Mouse (Mus musculus) right cerebral cortex, adult 2 months (tissue): ENCODE measurements at regions not wholly inside any gene's neighbourhood (a gene's known extent, or its start where the extent isn't known, plus 50 kb on each side); places are given as distances from the start of the nearest gene placed in this dataset.

ENCODE experiments used
- DNase-seq, 2 experiments: peaks; one replicate each; pipeline ENCODE4 v3.0.0; 2021 to 2022; ENCODE audit warnings: low spot score in 2 of 2

- no peak for DNase-seq
Observed at GRCm38 (mm10) chr10:111741301-111741945, 231.0 kb upstream of the Krr1 start.

GRCm38 (mm10) chr10:111743291-111743690 lies 229.2 kb upstream of the Krr1 start:
- no peak for DNase-seq

GRCm38 (mm10) chr10:111745116-111745515 lies 227.3 kb upstream of the Krr1 start:
- no peak for DNase-seq

GRCm38 (mm10) chr10:111746067-111746878 lies 226.2 kb upstream of the Krr1 start:
- no peak for DNase-seq

GRCm38 (mm10) chr10:111746879-111747477 lies 225.5 kb upstream of the Krr1 start:
- no peak for DNase-seq

GRCm38 (mm10) chr10:111748482-111748881 lies 224.0 kb upstream of the Krr1 start:
- DNase-seq: no peak

- DNase-seq: no peak
Observed at GRCm38 (mm10) chr10:111753646-111754045, 218.8 kb upstream of the Krr1 start.

GRCm38 (mm10) chr10:111755964-111756363 lies 216.5 kb upstream of the Krr1 start:
- DNase-seq: no peak

- DNase-seq: no peak
Observed at GRCm38 (mm10) chr10:111756528-111756927, 215.9 kb upstream of the Krr1 start.

- DNase-seq: no peak
Observed at GRCm38 (mm10) chr10:111757689-111758088, 214.8 kb upstream of the Krr1 start.

GRCm38 (mm10) chr10:111759505-111759904 lies 213.0 kb upstream of the Krr1 start:
- no peak for DNase-seq

- no peak for DNase-seq
Observed at GRCm38 (mm10) chr10:111762751-111763528, 209.5 kb upstream of the Krr1 start.

- peak; percentile 25 to 27 for DNase-seq
Observed at GRCm38 (mm10) chr10:111767011-111767720, 205.3 kb upstream of the Krr1 start.

GRCm38 (mm10) chr10:111767813-111768455 lies 204.5 kb upstream of the Krr1 start:
- no peak for DNase-seq

- DNase-seq: no peak
Observed at GRCm38 (mm10) chr10:111769486-111770002, 202.9 kb upstream of the Krr1 start.

- no peak for DNase-seq
Observed at GRCm38 (mm10) chr10:111770027-111770426, 202.4 kb upstream of the Krr1 start.

- DNase-seq: no peak
Observed at GRCm38 (mm10) chr10:111771010-111771409, 201.5 kb upstream of the Krr1 start.

GRCm38 (mm10) chr10:111777559-111777958 lies 194.9 kb upstream of the Krr1 start:
- DNase-seq: no peak

- no peak for DNase-seq
Observed at GRCm38 (mm10) chr10:111778111-111778510, 194.4 kb upstream of the Krr1 start.

GRCm38 (mm10) chr10:111779956-111780355 lies 192.5 kb upstream of the Krr1 start:
- DNase-seq: no peak
